Mouse (Mus musculus): ENCODE data around the gene Bbs12. TPM values are rescaled to one million over a fixed set of nuclear protein-coding genes. Genes with fewer than 3 reads are reported as not detected.
A peak's percentile ranks its signal among the peaks of the same experiment; 100 is the strongest.

The Bbs12 gene
- 1 to 10 TPM; 1.2 to 1.7 TPM for total RNA-seq (2021)

DNA sequence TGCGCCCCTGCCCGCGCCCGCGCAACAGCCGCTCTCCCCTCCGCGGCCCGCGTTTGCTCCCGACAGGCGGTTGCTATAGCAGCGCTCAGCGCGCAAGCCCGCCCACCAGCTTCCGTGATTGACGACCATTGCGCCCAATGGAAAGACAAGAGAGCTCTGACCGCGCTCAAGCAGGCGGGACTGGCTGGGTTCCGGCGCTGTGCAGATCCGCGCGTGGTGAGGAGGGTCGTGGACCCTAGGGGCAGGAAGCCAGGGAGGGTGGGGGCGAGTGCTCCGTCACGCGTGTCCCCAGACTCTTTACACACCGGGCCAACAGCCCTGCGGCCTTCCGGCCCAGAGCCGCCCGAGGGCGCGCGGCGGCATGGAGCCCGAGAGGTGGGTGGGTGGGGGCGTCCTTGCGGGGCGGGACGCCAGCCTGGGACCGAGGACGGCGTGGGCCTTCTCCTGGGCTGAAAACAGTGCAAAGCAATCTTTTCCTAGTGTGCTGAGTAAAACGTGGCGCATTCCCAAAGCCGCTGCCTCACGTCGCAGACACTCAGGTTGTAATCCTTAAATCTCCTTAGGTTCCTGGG lies at the start of gene Bbs12, which contains the start of gene Cetn4:
Gene Bbs12, plus strand, starts transcription at position 185 of the 572 bp plus-strand sequence.
Gene Cetn4, minus strand, starts transcription at position 339 of the 572 bp plus-strand sequence.
- peak; percentile 97 to 98 for DNase-seq
- intact Hi-C loops (cut with DNase I) = no loop called here

GRCm38 (mm10) chr3:37268338-37268737 lies 44.0 kb upstream of the Bbs12 start:
- intact Hi-C loops (cut with DNase I) = no loop called here
- no peak for DNase-seq

DNA sequence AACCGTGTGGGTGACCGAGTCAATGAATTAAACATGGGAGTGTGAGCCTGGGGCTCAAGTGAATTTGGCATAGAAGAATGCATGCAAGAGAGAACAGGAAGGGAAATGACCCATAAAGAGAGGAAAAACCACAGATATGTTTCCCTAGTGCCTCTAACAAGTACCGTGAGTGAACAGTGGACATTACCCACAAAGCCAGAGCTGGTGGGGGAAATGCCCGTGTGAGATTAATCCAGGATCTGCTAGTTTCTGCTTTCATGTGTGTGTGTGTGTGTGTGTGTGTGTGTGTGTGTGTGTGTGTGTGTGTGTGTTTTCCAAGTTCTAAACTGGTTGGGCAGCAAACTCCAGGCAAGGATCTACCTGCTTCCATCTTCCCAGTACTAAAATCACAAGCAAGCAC lies 42.4 kb upstream of the Bbs12 start:
- intact Hi-C loops (cut with DNase I) = no loop called here
- DNase-seq = no peak

DNA sequence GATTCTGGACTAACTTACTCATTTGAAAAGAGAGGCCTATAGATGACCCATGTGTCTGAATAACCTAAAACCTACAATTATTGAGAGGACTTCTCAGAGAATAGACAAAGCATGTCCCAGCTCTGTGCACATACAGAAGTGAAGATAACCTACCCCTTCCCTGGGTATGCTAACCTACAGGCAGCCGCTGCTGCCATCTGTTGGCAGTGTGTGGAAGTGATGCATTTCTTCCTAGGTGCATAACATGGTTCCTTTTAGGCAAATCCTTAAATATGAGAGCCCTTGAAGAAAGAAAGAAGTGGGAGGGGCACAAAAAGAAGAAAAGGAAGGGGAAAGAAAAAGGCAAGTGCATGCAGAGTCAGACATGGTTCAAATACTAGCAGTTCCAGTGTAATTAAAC lies 41.1 kb upstream of the Bbs12 start:
- peak; percentile 37 to 62 for DNase-seq
- intact Hi-C loops (cut with DNase I) = no loop called here

GRCm38 (mm10) chr3:37273092-37273491 lies 39.3 kb upstream of the Bbs12 start:
- intact Hi-C loops (cut with DNase I) = no loop called here
- DNase-seq = no peak

DNA sequence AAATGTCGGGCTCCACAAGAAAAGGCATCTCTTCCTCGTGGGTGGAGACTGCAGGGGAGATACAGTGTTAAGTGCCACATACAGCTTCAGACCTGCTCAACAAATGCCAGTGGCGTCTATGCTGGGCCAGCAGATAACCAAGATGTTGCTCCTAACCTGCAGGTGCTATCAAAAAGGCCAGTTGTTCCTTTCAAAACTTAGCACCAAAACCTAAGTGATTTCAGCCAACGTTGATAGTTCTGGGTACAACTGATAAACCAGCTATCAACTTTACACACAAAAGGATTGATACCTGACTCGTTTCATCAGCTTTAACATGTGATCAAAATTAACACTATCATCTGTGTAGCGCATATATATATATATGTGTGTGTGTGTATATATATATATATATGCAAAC lies 37.7 kb upstream of the Bbs12 start:
- no peak for DNase-seq
- intact Hi-C loops (cut with DNase I) = no loop called here

GRCm38 (mm10) chr3:37280221-37280620 lies 32.1 kb upstream of the Bbs12 start:
- intact Hi-C loops (cut with DNase I) = no loop called here

GRCm38 (mm10) chr3:37280871-37281270 lies 31.5 kb upstream of the Bbs12 start:
- intact Hi-C loops (cut with DNase I) = no loop called here
- no peak for DNase-seq

More at GRCm38 (mm10) chr3:37280221-37280620, 32.1 kb upstream of the Bbs12 start:
- no peak for DNase-seq

DNA sequence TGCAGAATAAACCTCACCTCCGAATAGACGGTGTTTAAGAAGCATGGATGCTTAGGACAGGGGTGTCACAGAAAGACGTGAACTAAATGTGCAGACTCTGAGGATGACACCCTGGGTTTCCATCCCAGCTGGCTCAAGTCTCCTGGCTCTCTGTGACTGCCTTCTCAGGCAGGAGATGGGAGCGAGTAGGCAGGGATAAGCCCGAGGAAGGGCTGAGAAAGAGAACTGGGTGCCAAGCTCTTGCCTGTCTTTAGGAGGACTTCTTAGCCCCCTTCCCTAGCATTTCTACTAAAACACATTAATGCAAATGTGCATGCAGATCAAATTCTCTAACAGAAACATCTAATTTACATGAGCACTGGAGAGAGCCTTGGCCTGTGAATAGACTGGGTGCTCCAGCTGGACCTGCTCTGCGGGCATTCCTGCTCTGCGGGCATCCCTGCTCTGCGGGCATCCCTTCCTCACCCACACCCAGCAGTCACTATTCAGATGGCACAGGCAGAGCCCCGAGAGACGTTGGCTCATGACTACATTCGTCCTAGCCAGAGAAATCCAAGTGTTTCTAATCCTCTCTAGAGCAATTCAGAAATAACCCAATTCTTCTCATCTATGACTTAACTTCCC lies 29.9 kb upstream of the Bbs12 start:
- intact Hi-C loops (cut with DNase I) = no loop called here
- no peak for DNase-seq

DNA sequence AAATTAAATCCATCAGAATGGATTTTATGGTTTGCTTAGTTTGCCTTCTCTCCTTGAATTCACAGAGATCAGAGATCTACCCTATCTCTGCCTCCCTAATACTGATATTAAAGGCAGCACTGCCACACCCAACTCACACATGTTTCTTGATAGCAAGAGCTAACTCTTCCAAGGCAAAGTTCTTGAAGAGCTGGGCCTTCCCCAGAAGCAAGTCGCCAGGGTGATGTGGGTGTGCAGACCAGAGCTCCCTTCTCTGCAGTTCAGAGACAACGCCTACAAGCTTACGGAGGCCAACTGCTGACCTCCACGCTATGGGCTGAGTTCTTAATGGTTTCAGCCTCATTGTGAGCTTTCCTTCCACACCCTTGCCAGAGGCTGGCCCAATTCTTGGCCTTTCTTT lies 29.1 kb upstream of the Bbs12 start:
- intact Hi-C loops (cut with DNase I) = no loop called here
- no peak for DNase-seq

- intact Hi-C loops (cut with DNase I) = no loop called here
- no peak for DNase-seq
These were observed 23.1 kb upstream of the Bbs12 start for GRCm38 (mm10) chr3:37289237-37289636.

- intact Hi-C loops (cut with DNase I) = no loop called here
- no peak for DNase-seq
These were observed 21.3 kb upstream of the Bbs12 start for GRCm38 (mm10) chr3:37290881-37291541.

GRCm38 (mm10) chr3:37291929-37292328 lies 20.4 kb upstream of the Bbs12 start:
- intact Hi-C loops (cut with DNase I) = no loop called here
- no peak for DNase-seq

GRCm38 (mm10) chr3:37292654-37293053 lies 19.7 kb upstream of the Bbs12 start:
- intact Hi-C loops (cut with DNase I) = no loop called here
- DNase-seq = no peak

DNA sequence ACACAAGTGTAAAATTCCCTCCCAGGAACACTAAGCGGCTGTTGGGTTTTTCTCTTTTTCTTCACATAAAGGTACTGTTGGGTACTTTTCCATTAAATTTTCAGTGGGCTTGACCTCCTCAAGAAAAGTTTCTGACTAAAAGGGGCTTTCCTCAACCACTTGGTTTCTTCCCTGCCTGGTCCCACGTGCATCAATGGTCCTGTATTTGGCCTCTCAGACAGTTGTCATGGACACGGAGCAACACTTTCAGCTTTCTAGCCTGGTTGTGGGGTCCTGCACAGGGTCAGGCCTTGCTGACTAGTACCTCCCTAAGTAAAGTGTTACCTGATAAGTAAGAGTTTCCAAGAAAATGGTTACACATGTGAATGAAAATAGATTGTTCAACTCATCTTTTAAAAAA lies 12.9 kb upstream of the Bbs12 start:
- intact Hi-C loops (cut with DNase I) = no loop called here

DNA sequence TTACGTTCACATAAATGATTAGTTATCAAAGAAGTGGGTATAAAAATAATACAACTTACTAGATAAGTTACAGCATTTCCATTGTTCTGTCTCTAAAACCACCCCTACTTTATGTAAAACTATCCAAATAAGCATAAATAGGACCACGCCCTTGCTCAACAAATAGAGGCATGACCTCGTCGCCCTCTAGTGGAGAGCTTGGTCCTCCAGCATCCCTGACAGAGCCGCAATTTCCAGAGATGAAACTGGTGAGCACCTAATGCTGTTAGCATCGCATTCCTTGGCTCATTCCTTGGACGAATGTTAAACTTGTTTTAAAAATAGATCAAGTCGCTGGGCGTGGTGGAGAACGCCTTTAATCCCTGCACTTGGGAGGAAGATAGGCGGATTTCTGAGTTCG lies 9.7 kb upstream of the Bbs12 start:
- peak; percentile 33 to 54 for DNase-seq
- intact Hi-C loops (cut with DNase I) = no loop called here

More for the DNA sequence above, 12.9 kb upstream of the Bbs12 start:
- DNase-seq = no peak

DNA sequence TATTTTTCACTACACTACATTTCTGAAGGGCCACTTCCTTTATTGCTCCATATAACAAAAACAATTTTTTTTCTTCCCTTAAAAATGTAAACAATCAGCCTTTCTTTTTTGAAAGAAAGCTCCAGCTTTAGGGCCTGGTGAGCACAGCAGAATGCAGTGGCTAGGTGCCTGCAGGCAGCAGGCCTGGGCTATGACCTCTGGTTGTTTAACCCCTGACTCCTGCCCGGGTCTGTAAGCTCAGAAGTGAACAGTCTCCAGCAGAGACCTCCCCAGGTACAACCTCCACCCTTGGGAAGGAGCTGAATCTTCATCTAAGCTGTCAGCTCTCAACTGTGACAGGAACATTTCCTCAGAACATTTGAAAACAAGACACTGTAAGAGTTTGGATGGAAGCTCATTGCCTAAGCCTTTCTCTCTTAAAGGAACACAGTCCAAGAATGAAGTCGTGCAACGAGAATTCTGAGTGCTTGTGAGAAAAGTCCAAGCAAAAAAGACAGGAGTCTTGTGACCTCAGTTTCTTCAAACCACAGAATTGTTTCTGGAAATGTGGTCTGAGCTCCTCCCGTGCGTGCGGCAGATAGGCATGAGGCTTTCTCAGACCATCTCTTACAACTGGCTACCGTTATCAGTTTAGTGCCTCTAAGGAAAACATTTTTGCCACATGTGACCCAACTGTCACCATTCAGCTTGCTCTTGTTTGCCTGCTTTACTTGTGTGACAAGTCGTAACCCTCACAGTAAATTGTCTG lies 8.8 kb upstream of the Bbs12 start:
- intact Hi-C loops (cut with DNase I) = no loop called here
- DNase-seq = no peak

GRCm38 (mm10) chr3:37311897-37312369 lies 421 bp upstream of the Bbs12 start:
- DNase-seq = no peak
- intact Hi-C loops (cut with DNase I) = no loop called here

DNA sequence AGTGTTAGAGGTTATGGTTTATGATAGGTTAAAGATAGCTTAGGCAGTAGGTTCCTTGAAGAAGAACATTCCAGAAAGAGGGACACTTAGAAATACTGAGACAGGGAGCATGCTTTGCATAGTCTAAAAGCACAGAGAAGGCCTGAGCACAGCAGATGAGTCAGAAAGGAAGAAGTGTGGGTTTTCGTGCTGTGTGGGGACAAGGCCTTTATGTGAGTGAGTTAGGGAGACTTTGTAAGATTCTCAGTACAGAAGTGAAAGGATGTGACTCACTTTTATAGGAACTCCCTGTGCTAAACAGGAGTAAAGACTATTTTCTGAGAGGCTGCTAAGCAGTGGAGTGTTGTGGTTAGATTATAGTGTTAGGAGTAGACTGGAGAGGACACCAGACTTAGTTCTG lies 1.0 kb downstream of the Bbs12 start:
- intact Hi-C loops (cut with DNase I) = no loop called here

GRCm38 (mm10) chr3:37316233-37316632 lies 3.9 kb downstream of the Bbs12 start:
- DNase-seq = no peak
- intact Hi-C loops (cut with DNase I) = no loop called here

More for the DNA sequence above, 1.0 kb downstream of the Bbs12 start:
- DNase-seq = peak in 1 of 2 experiments; percentile 23

DNA sequence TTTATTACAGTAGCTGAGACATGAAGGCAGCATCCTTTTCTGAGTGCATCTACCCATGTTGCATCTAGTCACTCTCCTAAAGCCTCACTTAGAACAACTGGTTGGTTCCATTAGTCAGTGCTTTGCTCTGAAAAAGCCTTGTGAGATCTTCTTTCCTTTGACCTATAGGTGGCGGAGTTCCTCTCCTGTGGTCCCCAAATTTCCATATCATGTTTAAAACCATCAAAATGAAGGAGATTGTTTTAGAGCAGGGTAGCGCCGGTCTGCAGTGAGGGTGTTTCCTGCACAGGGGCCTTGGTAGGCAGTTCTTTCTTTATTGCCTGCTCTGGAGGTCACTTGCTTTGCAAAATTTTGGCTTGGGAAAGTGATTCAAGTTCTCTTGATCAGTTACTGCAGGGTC lies 12.0 kb downstream of the Bbs12 start:
- intact Hi-C loops (cut with DNase I) = loop anchor here (1.0 kb wide), 1 partner anchor 90 kb away; no protein-coding TSS in a partner anchor
- peak; percentile 30 to 34 for DNase-seq
